Mouse (Mus musculus) heart, postnatal 4 days (tissue): Measurements from ENCODE around the gene Zfp398. TPM values are rescaled to one million over a fixed set of nuclear protein-coding genes. Genes with fewer than 3 reads are reported as not detected.
"Not testable (repeated sequence)": the region's sequence is repeated elsewhere in the genome, so short reads cannot be mapped to it uniquely, and the experiment has no call there.

Source experiments
- DNase-seq: peaks from one replicate; pipeline ENCODE4 v3.0.0; 2021
- total RNA-seq, 2 experiments: library from RNA; stranded (reverse); gene quantifications; 2 replicates each; pipeline ENCODE4 v1.2.3; 2021

Zfp398 gene
- total RNA-seq, 2 experiments from 2014 or later = 7.4 to 7.7 TPM

- DNase-seq = no peak
Observed at GRCm38 (mm10) chr6:47827462-47827861, 8.0 kb upstream of the Zfp398 start.

DNA sequence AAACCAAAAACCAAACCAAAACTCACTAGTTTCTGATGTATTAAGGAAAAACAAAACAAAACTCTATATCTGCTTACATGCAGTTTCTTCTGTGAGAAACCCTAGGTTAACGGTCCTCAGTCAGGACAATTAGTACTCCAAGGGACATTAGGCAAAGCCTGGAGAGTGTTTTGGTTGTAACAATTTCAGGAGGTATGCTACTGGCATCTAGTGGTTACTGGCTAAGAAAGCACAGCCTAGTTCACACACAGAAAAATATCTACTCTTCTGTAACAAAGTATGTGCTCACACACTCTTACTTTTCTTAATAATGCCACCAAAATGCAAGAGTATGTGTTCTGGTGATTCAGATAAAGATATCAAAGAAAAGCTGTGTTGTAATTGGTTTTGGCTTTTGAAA is 6.5 kb upstream of the Zfp398 start:
- DNase-seq = no peak

GRCm38 (mm10) chr6:47830104-47831078 is 5.1 kb upstream of the Zfp398 start, which contains the start of gene Zfp786:
Gene Zfp786, minus strand, starts transcription at chr6:47830867.
- DNase-seq = peak; percentile 96

GRCm38 (mm10) chr6:47832220-47832619 is 3.2 kb upstream of the Zfp398 start:
- DNase-seq = no peak

GRCm38 (mm10) chr6:47835984-47836521 is 592 bp downstream of the Zfp398 start:
- peak; percentile 51 for DNase-seq

DNA sequence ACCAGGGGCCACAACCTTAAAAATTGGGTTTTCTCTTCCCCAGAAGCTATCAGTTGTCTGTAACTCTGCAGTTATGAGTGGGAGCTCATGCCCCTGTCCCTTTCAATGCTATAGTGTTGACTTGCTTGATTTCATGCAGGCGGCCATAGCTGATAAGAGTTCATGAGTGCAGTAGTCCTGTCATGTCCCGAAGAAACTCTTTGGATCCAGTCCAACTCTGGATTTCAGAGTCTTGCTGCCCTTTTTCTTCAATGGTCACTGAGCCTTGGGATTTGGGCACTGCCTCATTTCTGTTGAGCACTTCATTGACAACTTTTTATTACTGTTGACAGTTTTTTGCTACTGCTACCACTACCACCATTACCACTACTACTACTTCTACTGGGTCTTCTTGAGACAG is 2.2 kb downstream of the Zfp398 start:
- DNase-seq = no peak

- no peak for DNase-seq
Observed at GRCm38 (mm10) chr6:47841077-47841476, 5.6 kb downstream of the Zfp398 start.

GRCm38 (mm10) chr6:47841831-47842230 is 6.4 kb downstream of the Zfp398 start:
- DNase-seq = no peak

DNA sequence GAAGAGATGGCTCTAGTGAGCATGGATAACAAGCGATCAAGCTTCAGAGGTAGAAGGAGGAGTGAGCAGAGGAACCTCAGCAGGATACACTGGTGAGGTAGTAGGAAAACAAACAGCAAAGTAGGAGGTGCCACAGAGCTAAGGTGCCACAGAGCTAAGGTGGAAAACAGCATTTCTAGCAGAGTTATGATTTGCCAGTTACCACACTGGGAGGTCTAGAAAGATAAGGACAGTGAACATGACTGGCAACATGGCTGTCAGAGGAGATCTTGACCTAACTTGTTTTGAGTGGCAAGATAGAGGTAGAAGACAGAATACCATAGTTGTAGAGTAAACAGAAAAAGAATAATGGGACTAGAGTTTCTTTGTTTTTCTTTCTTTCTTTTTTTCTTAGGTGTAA is 6.9 kb downstream of the Zfp398 start:
- DNase-seq = no peak

DNA sequence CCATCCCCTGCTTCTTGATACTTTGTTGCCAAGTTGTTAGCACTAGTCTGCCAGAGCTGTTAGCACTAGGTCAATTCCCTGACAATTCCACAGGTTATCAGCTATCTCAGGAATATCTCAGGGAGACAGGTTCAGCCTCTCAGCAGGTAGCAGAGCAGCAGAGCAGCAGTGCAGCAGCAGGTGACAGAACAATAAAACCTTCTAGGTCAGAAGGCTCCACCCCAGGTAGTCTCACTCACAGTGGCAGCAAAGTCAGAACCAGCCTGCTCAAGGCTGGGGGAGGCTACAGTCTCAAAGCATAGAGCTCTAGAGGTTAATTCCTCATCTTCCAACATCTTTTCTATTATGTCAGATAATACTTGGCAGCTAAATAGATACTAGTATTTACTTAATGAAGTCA is 10.3 kb downstream of the Zfp398 start:
- no peak for DNase-seq

DNA sequence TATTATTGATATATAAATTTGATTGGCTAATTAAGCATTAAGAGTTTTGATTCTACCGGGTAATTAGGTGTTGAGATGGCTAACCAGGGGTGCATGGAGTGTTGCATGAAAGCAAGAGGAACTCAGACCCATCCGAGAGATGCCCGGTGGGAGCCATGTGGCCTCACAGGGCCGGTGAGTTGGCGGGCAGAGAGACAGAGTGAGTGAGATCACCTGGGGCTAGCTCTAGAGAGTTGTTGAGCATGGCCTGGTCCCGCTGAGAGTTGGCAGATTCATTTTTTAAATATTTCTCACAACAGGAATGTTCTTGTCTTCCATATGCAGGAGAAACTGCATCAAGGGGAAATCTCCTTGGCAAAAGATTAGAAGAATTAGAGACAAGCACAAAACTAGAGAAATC is 21.8 kb downstream of the Zfp398 start:
- DNase-seq = no peak

DNA sequence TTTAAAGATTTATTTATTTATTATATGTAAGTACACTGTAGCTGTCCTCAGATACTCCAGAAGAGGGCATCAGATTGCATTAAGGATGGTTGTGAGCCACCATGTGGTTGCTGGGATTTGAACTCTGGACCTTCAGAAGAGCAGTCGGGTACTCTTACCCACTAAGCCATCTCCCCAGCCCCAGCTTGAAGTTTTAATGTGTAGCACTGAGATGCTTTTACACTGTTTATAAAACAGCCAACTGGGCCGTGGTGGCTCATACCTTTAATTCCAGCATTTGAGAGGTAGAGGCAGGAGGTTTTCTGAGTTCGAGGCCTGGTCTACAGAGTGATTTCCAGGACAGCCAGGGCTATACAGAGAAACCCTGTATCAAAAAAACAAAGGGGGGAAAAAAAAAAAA is 22.3 kb downstream of the Zfp398 start:
- DNase-seq = not testable (repeated sequence)

DNA sequence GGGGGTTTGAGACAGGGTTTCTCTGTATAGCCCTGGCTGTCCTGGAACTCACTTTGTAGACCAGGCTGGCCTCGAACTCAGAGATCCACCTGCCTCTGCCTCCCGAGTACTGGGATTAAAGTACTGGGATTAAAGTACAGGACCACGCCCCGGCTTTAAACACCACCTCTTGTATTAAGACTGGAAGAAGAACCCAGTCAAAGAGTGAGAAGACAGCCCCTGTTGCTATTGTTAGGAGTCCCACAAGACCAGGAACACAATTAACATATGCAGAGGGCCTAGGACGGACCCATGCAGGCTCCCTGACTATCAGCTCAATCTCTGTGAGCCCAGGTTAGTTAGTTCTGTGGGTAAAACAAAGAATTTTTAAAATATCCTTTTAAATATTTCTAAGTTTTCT is 36.8 kb downstream of the Zfp398 start:
- DNase-seq = no peak

DNA sequence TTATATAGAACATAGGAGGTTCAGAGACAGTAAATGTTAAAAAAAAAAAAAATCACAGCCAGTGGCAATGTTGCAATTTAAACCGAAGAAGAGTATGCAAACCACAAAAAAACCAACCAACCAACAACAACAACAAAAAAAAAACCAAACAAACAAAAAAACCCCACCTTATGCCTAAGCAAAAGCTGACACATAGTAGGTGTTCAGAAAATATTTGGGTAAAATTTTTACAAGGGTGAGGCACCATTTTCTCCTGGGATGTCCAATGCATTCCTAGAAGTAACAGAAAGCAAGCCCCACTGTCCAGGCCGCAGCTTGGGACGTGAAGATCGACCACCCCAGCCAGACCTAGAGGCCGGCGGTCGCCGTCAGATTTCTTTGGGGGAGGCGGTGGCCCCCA is 41.6 kb downstream of the Zfp398 start, which contains the start of gene Zfp282:
Zfp282 (plus strand) TSS at position 147 of the 400 bp plus-strand sequence.
- no peak for DNase-seq

DNA sequence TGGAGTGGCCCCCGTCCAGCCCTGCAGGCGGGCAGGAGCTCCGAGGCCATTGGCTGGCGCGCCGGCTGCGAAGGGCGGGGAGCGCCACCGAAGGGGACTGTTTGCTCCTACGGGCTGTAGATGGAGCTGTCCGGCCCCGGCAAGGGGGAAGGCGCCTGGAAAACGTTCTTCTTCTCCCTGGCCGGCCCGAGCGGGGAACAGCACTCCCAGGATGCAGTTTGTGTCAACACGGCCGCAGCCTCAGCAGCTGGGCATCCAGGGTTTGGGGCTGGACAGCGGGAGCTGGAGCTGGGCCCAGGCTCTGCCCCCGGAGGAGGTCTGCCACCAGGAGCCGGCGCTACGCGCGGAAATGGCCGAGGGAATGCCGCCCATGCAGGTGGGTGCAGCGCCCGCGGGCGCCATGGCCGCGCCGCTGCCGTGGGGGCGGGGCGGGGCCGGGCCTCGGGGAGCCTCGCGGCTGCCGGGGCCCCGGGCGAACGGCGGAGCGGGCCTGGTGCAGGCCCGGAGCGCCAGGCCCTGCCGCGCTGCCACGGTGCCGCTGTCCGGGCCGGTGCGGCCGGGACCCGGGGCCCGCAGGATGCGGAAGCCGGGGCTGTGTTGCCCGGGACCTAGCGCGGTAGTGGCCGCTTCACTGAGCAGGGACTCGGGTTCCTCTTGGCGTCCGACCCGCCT is 42.1 kb downstream of the Zfp398 start:
- peak; percentile 93 for DNase-seq

- no peak for DNase-seq
Observed at GRCm38 (mm10) chr6:47878133-47878514, 42.7 kb downstream of the Zfp398 start.

GRCm38 (mm10) chr6:47878593-47878992 is 43.1 kb downstream of the Zfp398 start:
- no peak for DNase-seq

DNA sequence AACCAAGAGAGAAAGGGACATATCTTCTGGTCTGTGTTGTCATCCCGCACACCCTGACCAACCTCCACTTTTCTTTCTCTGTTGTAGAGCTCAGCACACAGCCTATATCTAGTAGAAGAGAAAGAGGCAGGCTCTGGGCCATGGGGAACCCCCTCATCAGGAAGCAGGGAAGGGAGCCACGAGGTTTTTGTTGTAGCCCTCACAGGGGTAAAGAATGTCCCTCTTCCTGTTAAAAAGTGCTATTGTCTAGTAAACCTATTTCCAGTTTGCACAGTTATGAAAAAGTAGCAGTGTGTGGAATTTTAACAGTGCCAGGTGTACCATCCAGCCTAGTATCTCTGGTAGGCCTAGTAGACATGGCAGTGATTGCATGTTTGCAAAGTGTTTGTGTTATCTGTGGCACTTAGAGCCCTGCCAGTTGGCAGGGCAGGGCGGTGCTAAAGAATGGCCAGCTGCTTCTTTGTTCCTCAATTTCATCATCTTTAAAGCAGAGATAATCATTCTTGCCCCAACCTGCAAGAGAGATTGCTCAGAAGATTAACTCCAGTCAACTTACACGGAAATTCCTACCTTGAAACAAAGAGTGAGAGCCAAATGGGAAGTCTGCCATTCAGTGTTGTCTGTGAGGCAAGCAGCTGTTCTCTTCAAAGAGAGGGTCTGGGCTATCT is 43.7 kb downstream of the Zfp398 start:
- DNase-seq = no peak

DNA sequence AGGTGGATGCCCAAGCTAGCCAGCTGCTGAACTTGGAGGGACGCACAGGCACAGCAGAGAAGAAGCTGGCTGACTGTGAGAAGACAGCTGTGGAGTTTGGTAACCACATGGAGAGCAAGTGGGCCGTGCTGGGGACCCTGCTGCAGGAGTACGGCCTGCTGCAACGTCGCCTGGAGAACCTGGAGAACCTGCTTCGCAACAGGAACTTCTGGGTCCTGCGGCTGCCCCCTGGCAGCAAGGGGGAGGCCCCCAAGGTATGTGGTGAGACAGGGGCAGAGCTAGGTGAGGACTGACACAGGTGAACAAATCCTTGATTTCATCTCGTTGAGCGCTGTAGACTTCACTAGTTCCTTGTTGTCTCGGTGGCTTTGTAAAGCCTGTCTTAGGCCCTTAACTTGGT is 44.7 kb downstream of the Zfp398 start:
- no peak for DNase-seq

GRCm38 (mm10) chr6:47888812-47889383 is 53.4 kb downstream of the Zfp398 start:
- DNase-seq = no peak

DNA sequence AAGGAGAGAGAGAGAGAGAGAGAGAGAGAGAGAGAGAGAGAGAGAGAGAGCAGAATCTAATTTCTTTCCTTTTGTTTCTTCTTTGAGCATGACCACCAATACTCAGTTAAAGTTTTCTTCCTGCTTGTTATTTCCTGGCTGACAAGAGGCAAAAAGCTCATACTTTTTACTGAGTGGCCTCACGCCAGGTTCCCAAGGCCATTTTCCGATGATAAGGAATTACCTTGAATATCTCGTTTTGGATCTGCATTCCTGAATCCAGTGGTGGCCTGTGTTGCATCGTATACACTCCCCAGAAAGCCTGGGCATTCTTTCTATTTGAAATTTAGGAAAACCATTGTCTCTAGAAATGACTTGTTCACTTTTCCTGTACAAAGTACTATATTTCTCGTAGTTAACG is 64.0 kb downstream of the Zfp398 start:
- DNase-seq = no peak

GRCm38 (mm10) chr6:47903587-47903986 is 68.1 kb downstream of the Zfp398 start:
- no peak for DNase-seq
